Mouse (Mus musculus): ENCODE measurements at regions not wholly inside any gene's neighbourhood (a gene's known extent, or its start where the extent isn't known, plus 50 kb on each side); places are given as distances from the start of the nearest gene placed in this dataset.

- TF ChIP-seq CTCF (IDR thresholded peaks at IDR 0.05; ENCODE audit: low read depth, low read length) (no peak), POLR2A (IDR thresholded peaks at IDR 0.05; ENCODE audit: insufficient read depth, low read length) (no peak), EP300 (IDR thresholded peaks at IDR 0.05; ENCODE audit: insufficient read depth, low read depth, low read length) (no peak)
Observed at GRCm38 (mm10) chr19:21189216-21189615, 82.9 kb upstream of the Zfand5 start.

Measured in ES-Bruce4 (cell line).